Mouse (Mus musculus): ENCODE results near the gene Arl8a. TPM values are rescaled to one million over a fixed set of nuclear protein-coding genes. Genes with fewer than 3 reads are reported as not detected.

Gene Arl8a
- total RNA-seq, 2 experiments from 2014 or later = 329 to 359 TPM

DNA sequence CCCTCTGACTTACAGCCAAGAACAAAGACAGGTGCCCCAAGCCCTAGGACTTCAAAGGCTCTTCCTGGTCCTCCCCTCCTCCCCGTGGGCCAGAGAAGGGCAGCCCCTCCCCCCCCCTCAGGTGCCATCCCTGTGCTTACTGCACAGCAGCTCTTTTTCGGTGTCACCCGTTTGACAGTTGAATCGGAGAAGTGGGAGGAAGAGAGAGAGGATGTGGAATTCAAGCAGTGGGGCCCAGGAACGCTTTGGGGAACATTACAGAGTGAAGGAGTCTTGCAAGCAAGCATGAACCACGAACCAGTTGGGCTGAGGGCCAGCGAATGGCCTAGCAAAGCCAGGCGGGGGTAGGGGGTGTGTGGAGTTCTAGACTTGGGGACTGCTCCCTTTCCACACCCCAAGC is 15.1 kb upstream of the Arl8a start:
- intact Hi-C loops (cut with DNase I) = no loop called here
- DNase-seq (ENCODE audit: low spot score in 2 of 2) = no peak

DNA sequence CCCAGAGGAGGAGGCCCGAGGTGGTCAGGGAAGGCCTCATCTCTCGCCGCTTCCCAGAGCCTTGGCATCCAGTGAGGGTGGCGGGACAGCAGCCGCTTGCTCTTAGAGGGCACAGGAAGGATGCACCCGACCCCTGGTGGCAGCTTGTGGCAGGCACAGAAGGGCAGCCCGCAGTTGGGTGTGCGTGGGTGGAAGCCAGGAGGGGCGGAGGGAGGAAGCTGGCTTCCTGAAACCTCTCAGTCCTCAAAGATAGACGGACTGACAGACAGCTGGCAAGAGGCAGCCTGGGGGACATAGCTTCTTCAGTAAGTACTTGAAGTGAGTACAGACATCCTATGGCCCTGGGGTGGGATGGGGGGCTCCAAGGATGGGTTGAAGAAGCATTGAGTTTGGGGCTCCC is 14.2 kb upstream of the Arl8a start, which contains the start of gene Ptpn7:
Ptpn7 (plus strand) TSS at position 228 of the 400 bp plus-strand sequence.
- intact Hi-C loops (cut with DNase I) = loop anchor here (2.0 kb wide), 1 partner anchor 20 kb away; no protein-coding TSS in a partner anchor
- DNase-seq (ENCODE audit: low spot score in 2 of 2) = peak; percentile 61 to 76

DNA sequence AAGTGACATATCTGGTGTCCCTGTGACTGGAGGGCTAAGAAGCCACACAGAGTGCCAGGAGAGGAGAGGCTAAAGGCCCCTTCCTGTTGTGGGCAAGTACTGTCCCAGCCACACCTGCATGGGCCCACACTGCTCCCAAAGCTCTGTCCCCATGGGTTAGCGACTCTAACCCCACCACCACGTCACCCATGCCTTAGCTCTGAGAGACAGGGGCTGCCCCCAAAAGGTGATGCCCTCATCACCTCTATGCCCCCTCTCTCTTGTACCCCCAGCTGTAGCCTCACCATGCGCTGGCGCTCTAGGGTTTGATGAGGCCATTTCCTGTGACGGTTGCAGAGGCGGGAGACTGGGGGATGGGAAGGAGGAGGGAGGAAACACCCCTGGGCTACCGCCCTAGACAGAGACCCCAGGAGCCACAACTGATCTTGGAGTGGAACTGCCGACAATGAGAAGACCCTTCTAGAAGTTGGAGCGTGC is 13.7 kb upstream of the Arl8a start:
- intact Hi-C loops (cut with DNase I) = loop anchor here (2.0 kb wide), 1 partner anchor 20 kb away; no protein-coding TSS in a partner anchor
- DNase-seq (ENCODE audit: low spot score in 2 of 2) = no peak

DNA sequence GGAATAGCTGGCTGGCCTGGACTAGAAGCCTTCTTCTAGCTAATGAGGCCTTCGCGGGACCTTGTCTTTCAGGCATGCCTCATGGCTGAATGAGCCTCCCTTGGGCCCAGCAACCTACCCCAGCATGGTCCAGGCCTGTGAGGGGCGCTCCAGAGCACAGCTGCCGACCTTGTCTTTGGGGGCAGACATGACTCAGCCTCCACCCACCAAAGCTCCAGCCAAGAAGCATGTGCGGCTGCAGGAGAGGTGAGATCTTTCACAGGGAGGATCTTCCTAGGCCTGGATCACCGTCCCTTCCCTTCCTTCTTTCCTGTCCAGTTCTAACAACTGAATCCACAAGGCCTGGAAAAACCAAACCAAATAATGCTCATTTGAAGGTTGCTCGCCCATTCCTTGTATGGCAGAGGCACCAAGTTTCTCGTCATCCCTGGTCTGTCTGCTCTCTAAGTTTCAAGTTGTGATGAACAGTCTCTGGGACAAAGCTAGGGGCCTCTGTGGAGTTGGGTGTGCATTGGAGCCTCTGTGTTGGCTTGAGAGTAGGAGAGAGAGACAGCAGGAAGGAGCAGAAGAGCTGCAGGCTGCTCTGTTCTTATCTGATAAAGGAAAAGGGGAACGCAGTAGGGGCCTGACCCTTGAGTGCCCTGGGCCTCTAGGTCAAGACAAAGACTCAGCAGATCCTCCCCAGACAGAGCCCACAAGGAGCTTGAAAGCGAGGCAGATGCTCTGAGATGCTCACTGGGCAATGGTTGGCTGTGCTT is 12.8 kb upstream of the Arl8a start:
- intact Hi-C loops (cut with DNase I) = loop anchor here (2.0 kb wide), 1 partner anchor 21 kb away; no protein-coding TSS in a partner anchor
- no peak for DNase-seq (ENCODE audit: low spot score in 2 of 2)

DNA sequence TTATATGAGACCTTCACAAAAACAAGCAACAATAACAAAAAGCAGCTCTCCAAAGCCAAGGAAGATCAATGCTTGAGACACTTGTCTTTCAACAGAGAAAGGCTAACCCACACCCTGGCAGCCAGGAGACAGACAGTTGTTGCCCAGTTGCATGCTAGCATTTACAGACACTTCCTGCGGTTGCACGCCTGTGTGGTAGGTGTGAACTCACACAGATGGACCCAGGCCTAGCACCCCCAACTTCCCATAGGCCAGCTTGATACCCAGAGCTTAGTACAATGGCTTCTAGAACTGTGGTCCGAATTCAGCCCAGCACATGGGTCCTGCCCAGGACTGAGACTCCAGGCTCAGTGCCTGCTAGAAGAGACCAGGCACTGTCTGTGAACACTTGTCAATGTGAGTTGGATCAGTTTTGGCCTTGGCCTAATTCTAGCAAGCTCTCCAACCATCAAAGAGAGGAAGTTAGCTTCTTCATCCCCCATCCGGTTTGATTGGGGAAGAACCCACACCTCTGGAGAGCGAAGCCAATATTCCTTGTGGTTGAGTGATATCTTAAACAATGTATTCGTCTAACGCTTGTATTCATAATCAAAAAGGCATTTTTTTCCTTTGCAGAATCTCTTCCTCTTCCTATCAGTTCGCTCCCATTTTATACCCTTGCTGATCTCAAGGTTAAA is 11.4 kb upstream of the Arl8a start:
- intact Hi-C loops (cut with DNase I) = no loop called here
- DNase-seq (ENCODE audit: low spot score in 2 of 2) = no peak

DNA sequence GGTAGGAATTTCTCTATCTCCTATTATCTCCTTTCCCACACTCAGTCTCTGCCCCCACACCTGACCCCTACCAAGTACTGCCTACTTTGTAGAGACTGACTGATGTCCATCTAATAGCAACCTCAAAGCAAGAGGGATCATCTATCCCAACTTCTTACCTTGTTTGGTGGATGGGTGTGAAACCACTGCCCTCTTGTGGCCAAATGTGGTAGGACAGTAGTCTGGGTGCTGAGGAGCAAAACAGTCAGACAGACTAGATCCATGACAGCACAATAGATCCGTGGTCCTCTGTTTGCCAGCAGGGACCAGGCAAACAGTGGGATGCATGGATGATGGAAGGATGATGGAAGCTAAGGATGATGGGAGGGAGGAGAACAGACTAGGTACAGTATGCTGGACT is 10.1 kb upstream of the Arl8a start:
- peak; percentile 70 to 80 for DNase-seq (ENCODE audit: low spot score in 2 of 2)
- intact Hi-C loops (cut with DNase I) = no loop called here

DNA sequence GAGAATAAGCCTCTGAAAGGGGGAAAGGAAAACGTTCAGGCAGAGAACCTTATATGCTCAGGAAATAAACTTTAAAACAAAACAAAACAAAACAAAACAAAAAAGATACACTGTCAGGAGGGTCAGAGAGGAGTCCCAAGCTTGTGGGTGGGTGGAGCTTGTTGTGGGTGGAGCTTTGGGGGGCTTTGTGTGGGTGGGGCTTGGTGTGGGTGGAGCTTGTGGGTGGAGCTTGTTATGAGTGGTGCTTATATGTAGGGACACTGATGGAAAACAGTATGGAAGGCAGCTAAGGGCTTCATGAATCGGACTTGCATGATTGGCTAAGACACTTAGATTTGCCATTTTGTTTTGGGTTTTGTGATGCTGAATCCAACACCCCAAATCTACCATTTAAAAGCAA is 6.7 kb upstream of the Arl8a start:
- intact Hi-C loops (cut with DNase I) = no loop called here
- no peak for DNase-seq (ENCODE audit: low spot score in 2 of 2)

DNA sequence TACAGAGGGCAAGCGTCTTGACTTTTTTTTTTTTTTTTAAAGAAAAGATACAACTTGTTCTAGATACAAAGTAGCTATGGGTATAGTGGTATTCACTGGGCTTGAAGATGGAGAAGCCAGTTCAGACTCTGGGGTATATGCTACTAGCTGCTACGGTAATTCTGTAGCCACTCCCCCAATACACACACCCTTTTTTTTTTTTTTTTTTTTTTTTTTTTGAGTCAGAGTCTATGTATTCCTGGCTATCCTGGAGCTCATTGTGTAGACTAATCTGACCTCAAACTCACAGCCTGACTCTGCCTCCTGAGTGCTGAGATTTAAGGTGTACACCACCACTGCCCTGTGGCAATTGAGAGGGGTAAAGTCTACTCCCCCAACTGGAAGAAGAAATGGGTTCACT is 4.2 kb upstream of the Arl8a start:
- no peak for DNase-seq (ENCODE audit: low spot score in 2 of 2)
- intact Hi-C loops (cut with DNase I) = no loop called here

DNA sequence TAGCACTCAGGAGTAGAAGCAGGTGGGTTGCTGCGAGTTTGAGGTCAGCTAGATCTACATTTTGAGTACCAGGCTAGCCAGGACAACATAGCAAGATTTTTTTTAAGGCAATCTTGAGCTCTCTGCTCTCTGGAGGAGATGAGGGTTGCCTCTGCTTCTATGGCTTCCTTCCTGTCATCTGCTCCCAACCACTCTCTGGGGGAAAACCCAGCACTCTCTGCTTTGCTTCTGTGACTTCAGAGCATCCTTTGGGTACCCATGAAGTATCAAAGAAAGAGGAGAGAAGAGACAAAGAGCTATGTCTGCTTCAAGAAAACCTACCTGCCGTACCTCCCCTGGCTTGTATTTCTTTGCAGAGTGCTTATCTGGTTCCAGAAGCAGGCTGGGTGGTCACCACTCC is 2.7 kb upstream of the Arl8a start:
- DNase-seq (ENCODE audit: low spot score in 2 of 2) = no peak
- intact Hi-C loops (cut with DNase I) = no loop called here

DNA sequence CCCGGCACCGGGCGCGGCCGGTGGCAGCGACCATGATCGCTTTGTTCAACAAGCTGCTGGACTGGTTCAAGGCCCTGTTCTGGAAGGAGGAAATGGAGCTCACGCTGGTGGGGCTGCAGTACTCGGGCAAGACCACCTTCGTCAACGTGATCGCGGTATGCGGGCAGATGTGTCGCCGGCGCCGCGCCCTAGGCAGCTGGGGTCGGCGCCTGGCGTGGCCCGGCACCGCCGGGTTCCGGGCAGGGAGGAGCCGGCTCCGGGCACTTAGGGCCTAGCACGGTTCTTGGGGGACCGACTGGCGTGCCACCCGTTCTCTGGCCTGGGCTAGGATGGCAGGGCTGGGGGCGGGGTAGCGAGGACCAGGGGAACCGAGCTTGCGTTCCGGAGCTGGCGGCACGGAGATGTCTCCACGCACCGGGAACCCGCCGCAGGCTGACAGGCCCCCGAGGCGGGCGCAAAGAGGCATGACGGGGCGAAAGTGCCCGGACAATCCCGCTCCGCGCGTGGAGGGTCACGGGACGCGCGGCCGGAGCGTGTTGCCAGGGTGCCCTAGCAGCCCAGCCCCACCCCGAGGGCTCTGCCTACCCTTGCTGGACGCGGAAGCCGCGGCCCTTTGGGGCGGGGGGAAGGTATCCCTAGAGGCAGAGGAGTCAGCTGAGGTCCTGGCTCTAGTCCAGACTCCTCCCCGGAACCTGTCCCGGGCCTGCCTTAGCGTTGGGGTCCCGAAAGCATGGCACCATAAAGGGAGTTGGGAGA is 500 bp downstream of the Arl8a start:
- peak; percentile 82 to 89 for DNase-seq (ENCODE audit: low spot score in 2 of 2)
- intact Hi-C loops (cut with DNase I) = loop anchor here (5.0 kb wide), 1 partner anchor 225 kb away; no protein-coding TSS in a partner anchor

DNA sequence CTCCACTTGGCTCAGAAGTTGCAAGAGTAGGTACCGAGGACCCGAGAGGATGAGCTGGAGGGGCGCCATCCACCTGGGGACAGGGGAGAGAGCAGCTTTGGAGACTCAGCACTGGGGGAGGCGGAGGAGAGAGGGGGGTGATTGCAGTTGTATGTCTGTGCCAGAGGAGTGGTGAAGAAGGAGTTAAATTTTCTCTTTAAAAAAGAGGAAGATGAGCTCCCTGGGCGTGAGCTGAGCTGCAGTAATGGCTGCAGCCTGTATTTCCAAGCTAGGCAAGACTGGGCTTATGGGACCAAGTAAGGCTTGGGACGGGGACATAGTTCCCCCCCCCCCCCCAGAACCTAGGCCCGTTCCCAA is 1.1 kb downstream of the Arl8a start:
- DNase-seq (ENCODE audit: low spot score in 2 of 2) = no peak
- intact Hi-C loops (cut with DNase I) = loop anchor here (5.0 kb wide), 1 partner anchor 225 kb away; no protein-coding TSS in a partner anchor

DNA sequence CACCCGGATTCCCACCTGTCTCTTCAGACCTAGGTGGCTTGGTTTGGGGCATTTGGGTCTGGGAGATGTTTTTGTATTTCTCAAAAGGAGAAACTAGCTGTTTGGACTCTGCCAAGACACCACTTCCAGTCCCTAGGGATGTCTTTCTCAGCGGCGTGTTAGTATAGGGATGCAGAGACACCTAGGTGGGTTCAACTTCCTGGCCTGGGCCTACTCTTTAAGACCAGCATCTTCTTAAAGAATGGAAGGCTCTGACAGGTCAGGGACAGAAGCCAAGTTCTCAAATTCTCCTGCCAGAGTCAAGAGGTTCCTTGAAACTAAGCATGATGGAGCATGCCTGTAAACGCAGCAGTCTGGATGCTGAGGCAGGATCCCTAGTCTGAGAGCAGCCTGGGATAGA is 1.9 kb downstream of the Arl8a start:
- intact Hi-C loops (cut with DNase I) = loop anchor here (5.0 kb wide), 1 partner anchor 224 kb away; no protein-coding TSS in a partner anchor
- DNase-seq (ENCODE audit: low spot score in 2 of 2) = no peak

DNA sequence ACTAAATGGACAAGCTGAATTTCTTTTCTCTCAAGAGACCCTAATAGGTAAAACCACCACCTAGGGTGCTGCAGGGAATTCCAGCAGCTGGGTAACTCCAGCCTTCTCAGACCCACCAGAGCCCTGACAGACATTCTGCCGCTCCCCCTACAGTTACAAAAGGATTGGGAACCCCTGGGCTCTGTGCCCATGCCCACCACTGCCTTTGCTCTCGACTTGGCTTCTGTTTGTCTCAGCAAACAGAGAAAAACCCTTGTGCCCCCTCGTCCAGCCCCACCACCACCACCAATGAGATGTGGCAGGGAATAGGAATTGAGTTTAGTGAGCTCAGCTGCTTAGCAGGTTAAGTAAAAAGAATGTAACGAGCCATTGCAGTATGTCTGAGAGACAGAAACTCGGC is 2.4 kb downstream of the Arl8a start:
- DNase-seq (ENCODE audit: low spot score in 2 of 2) = no peak
- intact Hi-C loops (cut with DNase I) = loop anchor here (5.0 kb wide), 1 partner anchor 223 kb away; no protein-coding TSS in a partner anchor

DNA sequence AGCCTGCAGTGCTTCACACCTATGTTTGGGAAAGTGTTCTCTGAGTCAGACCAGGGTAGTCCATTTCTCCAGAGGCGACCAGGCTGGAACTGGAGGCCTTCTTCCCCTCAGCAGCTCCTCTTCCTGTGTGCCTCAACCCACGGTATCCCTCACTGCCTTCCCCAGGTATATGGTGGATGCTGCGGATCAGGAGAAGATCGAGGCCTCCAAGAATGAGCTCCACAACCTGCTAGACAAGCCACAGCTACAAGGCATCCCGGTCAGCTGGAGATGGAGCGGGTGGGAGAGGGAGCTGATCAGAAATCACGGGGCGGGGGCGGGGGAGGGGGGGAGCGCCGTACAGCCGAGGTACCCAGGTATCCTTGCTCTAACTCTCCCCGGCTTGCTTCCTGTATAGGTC is 7.4 kb downstream of the Arl8a start:
- intact Hi-C loops (cut with DNase I) = no loop called here
- DNase-seq (ENCODE audit: low spot score in 2 of 2) = no peak

DNA sequence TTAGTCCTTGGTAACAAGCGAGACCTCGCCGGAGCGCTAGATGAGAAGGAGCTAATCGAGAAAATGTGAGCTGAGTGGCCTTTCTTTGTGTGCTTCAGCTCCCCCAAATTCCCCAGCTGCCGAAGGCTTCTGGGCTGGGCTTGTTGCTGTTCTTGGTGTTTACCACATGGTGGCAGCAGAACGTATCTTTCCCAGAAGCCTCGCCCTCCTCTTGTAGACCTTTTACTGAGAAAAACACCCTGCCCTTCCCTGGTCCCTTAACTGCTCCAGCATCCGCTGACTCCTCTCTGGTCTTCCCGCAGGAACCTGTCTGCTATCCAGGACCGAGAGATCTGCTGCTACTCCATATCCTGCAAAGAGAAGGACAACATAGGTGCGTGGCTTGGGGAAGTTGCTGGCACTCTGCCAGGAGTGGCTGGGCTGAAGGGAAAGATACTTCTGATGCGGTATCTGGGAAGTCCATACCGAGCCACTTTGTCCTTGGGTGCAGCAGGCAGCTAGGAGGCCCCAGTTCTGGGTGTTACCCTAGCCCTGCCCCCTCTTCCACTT is 7.9 kb downstream of the Arl8a start:
- intact Hi-C loops (cut with DNase I) = no loop called here
- peak; percentile 87 to 91 for DNase-seq (ENCODE audit: low spot score in 2 of 2)

DNA sequence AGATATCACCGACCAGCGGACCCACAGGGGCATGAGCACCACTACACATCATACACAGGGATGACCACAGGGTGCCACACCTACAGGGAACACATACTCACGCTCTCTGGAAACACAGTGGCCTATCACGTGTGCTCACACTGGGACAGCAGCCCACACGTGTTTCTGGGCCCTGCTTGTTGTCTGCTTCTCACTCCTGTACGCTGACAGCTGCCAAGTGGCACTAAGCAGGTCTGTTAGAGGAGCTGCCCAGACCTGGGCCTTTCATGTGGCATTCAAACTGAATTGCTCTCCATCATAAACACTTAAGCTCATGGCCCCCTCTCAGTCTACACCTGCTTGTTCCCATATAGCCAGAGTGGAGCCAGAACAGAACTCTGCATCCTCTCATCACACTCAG is 9.7 kb downstream of the Arl8a start:
- no peak for DNase-seq (ENCODE audit: low spot score in 2 of 2)
- intact Hi-C loops (cut with DNase I) = no loop called here

DNA sequence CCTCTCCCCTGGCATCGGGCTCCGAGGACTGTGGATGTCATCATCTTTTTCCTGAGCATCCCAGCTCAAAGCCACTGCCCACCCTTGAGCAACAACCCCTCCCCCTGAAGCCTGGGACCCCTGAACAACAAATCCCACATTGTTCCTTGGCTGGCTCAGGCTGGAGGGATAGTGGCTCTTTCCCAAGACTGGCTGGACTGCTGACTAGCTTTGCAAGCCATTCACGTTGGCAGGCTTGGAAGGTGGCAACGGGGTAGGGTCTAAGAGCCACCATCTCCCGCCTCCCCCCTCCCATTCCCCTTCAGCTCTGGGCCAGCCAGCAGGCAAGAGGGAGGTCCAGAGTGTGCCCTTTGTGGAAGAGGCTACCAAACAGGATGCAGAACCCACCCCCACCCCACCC is 12.0 kb downstream of the Arl8a start:
- peak; percentile 63 to 77 for DNase-seq (ENCODE audit: low spot score in 2 of 2)
- intact Hi-C loops (cut with DNase I) = no loop called here

DNA sequence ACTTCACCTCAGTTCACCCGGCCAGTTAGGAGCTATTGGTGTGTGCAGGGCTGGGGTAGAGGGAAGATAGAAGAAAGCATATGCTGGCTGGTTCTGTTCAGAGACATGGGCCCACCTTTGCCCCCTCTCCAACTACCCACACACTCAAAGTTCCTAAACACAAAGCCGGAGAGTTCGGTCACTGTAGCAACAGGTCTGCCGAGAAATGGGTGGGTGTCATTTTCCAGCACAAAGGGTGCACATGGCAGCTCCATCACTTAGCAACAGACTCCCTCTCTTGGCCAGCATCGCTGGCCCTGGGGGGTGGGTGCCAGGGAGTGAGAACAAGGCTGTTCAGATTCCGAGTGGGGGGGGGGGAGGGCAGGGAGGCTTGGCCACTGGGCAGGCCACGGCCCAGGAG is 12.4 kb downstream of the Arl8a start:
- intact Hi-C loops (cut with DNase I) = no loop called here
- DNase-seq (ENCODE audit: low spot score in 2 of 2) = peak; percentile 55 to 91

DNA sequence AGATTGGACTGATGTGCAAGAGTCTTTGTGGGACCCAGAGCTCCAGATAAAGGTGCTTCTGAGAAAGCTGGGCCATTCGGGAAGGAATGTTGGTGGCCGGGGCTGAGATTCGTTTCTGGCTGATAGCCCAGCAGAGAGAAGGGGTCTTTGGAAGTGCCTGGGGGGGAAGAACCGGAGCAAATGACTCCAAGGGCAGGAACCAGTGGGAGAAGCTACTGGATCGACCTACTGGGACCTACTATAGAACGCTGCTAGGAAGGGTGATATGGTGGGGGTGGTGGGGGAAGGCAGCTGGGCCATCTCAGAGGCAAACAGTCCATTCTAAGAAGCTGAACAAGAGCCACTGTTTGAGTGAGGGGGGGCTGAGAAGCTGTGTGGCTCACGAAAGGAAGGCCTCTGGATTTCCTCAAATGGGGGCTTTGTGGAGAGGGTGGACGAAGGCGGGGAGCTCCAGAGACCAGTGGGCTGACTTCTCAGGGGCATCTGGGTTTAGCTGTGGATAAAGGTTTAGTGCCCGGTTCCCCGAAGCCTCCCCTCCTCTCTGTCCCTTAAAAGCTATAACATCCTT is 13.0 kb downstream of the Arl8a start:
- DNase-seq (ENCODE audit: low spot score in 2 of 2) = no peak
- intact Hi-C loops (cut with DNase I) = no loop called here
